Mouse (Mus musculus) left cerebral cortex, postnatal 14 days (tissue): ENCODE results near the gene 9130230L23Rik. TPM values are rescaled to one million over a fixed set of nuclear protein-coding genes. Genes with fewer than 3 reads are reported as not detected.

Experiments
- microRNA-seq, 2 experiments: library from miRNA; unstranded; fragments of <30 nt; microRNA quantifications; one replicate each; pipeline ENCODE4 v1.2.0; 2022
- total RNA-seq, 2 experiments: library from RNA; stranded (reverse); gene quantifications; 2 replicates each; pipeline ENCODE4 v1.2.3; 2021

Gene 9130230L23Rik
- total RNA-seq, 2 experiments from 2014 or later: not detected

Small RNA genes lying within 50 kb of the gene (microRNA-seq; reads per million reads assigned to microRNA genes)
- 0 reads per million in 2 experiments for gene Gm25952

Other genes starting within 250 kb of the 9130230L23Rik start
- 10 to 100 TPM; 10.2 to 11.1 TPM for gene N4bp2, start 240.8 kb downstream of the 9130230L23Rik start, total RNA-seq
- under 1 TPM; 0.83 to 0.87 TPM for gene Rhoh, start 143.1 kb downstream of the 9130230L23Rik start, total RNA-seq
- not detected for gene Chrna9, start 69.4 kb downstream of the 9130230L23Rik start, total RNA-seq
- 1 to 10 TPM; 1.2 to 1.6 TPM for gene Rbm47, start 168.8 kb upstream of the 9130230L23Rik start, total RNA-seq